Mouse (Mus musculus): ENCODE results near the gene Gprc5d.

DNA sequence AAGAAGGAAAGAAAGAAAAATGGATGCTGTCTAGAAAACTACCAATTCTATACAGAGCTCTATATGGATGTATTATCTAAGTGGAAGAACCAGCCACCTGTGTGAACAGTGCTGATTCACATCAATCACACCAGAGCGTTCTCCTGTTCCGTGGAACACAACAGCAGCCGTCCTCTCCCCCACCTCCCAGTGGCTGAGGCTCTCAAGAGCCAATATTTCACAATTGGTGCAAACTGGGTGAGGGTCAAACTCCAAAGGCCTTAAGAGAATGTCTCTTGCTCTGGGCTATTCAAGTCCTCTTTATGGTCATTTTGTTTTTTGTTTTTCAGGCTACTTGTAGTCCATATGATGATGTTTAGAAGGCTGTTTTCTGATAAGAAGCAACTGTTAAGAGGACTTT, 47.1 kb upstream of the Gprc5d start:
- TF ChIP-seq CTCF (IDR thresholded peaks at IDR 0.05; ENCODE audit: low read depth) (no peak), EP300 (IDR thresholded peaks at IDR 0.05; ENCODE audit: low read depth) (no peak)
